Mouse (Mus musculus) embryonic fibroblast, embryonic 13.5 days (primary cell): ENCODE results near the gene Taf3. TPM values are rescaled to one million over a fixed set of nuclear protein-coding genes. Genes with fewer than 3 reads are reported as not detected.
A peak's percentile ranks its signal among the peaks of the same experiment; 100 is the strongest.

Experiments
- H3K27ac ChIP-seq: 2 replicates; pipeline ENCODE4 v1.5.1; 2012; ENCODE audit warnings: low read length, control low read depth, inconsistent platforms; ENCODE audit not compliant: insufficient read depth
- H3K4me1 ChIP-seq: 2 replicates; pipeline ENCODE4 v1.6.1; 2011; ENCODE audit warnings: low read length; ENCODE audit not compliant: control insufficient read depth, insufficient read depth
- H3K4me3 ChIP-seq: 2 replicates; pipeline ENCODE4 v1.5.1; 2011; ENCODE audit warnings: mild to moderate bottlenecking, control low read depth, low read length; ENCODE audit not compliant: insufficient read depth
- CTCF ChIP-seq: IDR thresholded peaks from 2 replicates; pipeline ENCODE4 v1.5.1; 2011; ENCODE audit warnings: mild to moderate bottlenecking, control low read depth, low read length, moderate library complexity, borderline replicate concordance; ENCODE audit not compliant: insufficient read depth
- POLR2A ChIP-seq: IDR thresholded peaks from 2 replicates; pipeline ENCODE4 v1.6.1; 2011; ENCODE audit warnings: low read depth, mild to moderate bottlenecking, control low read depth, low read length, moderate library complexity
- polyA plus RNA-seq: library from polyadenylated mRNA; stranded (reverse); fragments of >200 nt; gene quantifications from 2 replicates; pipeline ENCODE4 v1.2.4, GENCODE M21; 2011; ENCODE audit warnings: low read depth; ENCODE audit not compliant: missing spikeins, insufficient read length

Taf3 gene
- polyA plus RNA-seq: 7.7 and 8.0 TPM in 2 replicates

GRCm38 (mm10) chr2:10048461-10048860 lies at the start of gene Taf3:
Gene Taf3, minus strand, starts transcription at chr2:10048596.
- H3K27ac ChIP-seq: no peak within 1 kb of the TSS
- peak within 1 kb of the TSS; percentile 72 for H3K4me3 ChIP-seq
- TF ChIP-seq CTCF: no peak
- peak; percentile 81 for TF ChIP-seq POLR2A
- H3K4me1 ChIP-seq: no peaks in the 10 kb centered on the region

- no peak overlapping the region for H3K4me3 ChIP-seq
- H3K4me1 ChIP-seq: no peaks in the 10 kb centered on the region; the same call in 1 of the 2 replicates
- H3K27ac ChIP-seq: no peak overlapping the region
- TF ChIP-seq POLR2A (no peak), CTCF (no peak)
Observed at GRCm38 (mm10) chr2:10094327-10095100, 46.1 kb upstream of the Taf3 start.

DNA sequence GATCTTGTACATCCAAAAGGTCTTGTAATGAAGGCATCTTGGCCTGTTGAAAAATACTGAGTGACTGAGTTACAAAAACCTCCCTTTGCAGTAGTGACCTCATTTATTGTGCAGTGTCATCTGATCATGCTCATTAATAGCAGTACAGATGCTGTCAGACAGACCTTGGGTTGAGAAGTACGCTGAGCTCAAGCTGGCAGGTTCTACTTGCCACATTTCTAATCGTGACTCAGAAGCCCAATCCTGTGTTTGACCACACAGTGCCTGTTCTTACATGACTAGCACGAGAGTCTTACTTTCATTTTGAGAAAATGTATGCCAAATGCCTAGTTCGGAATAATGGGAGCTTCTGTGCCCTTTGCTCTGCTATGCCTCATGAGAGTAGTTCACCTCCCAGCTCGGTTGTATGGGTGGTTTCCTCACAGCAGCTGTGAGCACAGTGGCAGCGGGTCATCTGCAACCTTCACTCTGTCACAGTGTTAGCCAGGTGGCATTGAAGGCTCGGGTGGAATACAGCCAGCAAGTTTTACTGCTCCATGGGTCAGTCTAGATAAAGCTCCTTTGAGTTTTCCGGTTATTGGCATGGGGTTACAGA lies 39.0 kb upstream of the Taf3 start:
- H3K4me1 ChIP-seq: no peaks in the 10 kb centered on the region
- TF ChIP-seq POLR2A (no peak), CTCF (no peak)

GRCm38 (mm10) chr2:10082737-10083136 lies 34.3 kb upstream of the Taf3 start:
- no peak overlapping the region for H3K4me3 ChIP-seq
- TF ChIP-seq POLR2A (no peak), CTCF (no peak)

More for the DNA sequence above, 39.0 kb upstream of the Taf3 start:
- Histone ChIP-seq H3K4me3 (no peak overlapping the region), H3K27ac (no peak overlapping the region)

DNA sequence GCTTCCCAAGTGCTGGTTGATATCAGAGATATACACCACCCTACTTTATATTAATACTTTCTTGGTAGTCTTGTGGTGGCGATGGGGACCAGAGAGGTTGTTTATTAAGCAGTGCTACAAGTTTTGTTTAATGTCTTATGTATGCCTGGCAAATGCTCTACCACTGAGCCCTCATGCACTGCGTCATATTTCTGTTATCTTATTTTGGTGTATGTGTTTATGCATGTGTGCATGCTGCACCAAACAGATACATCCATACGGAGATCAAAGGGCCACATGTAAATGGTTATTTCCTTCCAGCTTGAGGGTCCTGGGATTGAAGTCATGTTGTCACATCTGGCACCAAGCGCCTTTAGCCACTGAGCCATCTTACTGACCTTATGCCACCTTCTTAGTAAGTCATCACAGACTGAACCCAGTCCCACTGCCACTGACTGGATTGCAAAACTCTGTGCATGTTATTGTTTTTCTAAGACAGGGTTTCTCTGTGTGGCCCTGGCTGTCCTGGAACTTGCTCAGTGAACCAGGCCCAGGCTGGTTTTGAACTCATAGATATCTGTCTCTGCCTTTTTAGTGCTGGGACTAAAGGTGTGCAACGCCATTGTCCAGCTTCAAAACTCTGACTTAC lies 33.2 kb upstream of the Taf3 start:
- no peak for TF ChIP-seq POLR2A
- no peak for TF ChIP-seq CTCF

More at GRCm38 (mm10) chr2:10082737-10083136, 34.3 kb upstream of the Taf3 start:
- Histone ChIP-seq H3K4me1 (peaks cover 3% of the 10 kb centered on the region; the same call in 1 of the 2 replicates), H3K27ac (no peak overlapping the region)

DNA sequence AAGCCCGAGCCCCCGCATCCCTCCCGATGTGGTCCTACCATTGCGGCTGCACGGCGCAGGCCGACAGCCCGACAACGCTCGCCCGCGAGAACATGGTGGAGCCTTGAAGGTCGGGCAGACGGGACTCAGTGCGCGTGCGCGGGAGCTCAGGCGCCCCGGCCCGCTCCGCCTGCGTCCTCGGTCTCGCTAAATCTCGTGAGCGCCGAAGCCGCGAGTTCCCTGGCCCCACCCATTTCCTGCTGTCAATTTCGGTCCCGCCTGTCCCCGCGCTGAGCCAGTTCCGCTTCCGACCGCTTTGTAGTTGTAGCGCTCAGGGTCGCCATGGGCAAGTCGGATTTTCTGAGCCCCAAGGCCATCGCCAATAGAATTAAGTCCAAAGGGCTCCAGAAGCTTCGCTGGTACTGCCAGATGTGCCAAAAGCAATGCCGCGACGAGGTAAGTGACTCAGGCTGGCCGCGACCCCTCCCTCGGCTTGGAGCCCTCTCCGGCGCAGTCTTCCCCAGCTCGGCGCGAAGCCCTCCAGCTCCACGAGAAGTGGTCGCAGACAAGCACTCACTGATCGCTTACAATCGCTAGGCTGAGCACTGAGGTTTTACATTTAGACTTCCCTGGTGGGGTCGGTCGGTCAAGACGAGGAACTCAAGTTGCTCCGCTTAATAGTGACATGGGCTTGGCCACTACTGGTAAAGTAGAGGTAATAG lies 32.1 kb upstream of the Taf3 start, which contains the start of the genes Atp5c1 and Kin:
Gene Atp5c1, minus strand, starts transcription at position 201 of the 701 bp plus-strand sequence.
Gene Kin, plus strand, starts transcription at position 284 of the 701 bp plus-strand sequence.
- Histone ChIP-seq H3K27ac (peak within 1 kb of the TSS; percentile 45; the same call in 1 of the 2 replicates), H3K4me1 (peaks cover 3% of the 10 kb centered on the region; the same call in 1 of the 2 replicates), H3K4me3 (peak within 1 kb of the TSS; percentile 86)
- TF ChIP-seq POLR2A (peak; percentile 93), CTCF (no peak)

More for the DNA sequence above, 33.2 kb upstream of the Taf3 start:
- Histone ChIP-seq H3K4me3 (peak overlapping the region; percentile 42), H3K4me1 (peaks cover 3% of the 10 kb centered on the region; the same call in 1 of the 2 replicates), H3K27ac (no peak overlapping the region)

GRCm38 (mm10) chr2:10079745-10080309 lies 31.4 kb upstream of the Taf3 start:
- Histone ChIP-seq H3K4me1 (peaks cover 3% of the 10 kb centered on the region; the same call in 1 of the 2 replicates), H3K4me3 (peak overlapping the region; percentile 86), H3K27ac (peak overlapping the region; percentile 45; the same call in 1 of the 2 replicates)
- TF ChIP-seq POLR2A: no peak
- no peak for TF ChIP-seq CTCF

- H3K4me1 ChIP-seq: peaks cover 3% of the 10 kb centered on the region; the same call in 1 of the 2 replicates
- H3K4me3 ChIP-seq: no peak overlapping the region
- H3K27ac ChIP-seq: no peak overlapping the region
- TF ChIP-seq CTCF: no peak
- no peak for TF ChIP-seq POLR2A
Observed at GRCm38 (mm10) chr2:10076675-10077074, 28.3 kb upstream of the Taf3 start.
